Mouse (Mus musculus): Measurements from ENCODE around the gene Gk. TPM values are rescaled to one million over a fixed set of nuclear protein-coding genes. Genes with fewer than 3 reads are reported as not detected.

Gene Gk
- 10 to 100 TPM; 26.2 to 28.1 TPM for total RNA-seq (2021)

DNA sequence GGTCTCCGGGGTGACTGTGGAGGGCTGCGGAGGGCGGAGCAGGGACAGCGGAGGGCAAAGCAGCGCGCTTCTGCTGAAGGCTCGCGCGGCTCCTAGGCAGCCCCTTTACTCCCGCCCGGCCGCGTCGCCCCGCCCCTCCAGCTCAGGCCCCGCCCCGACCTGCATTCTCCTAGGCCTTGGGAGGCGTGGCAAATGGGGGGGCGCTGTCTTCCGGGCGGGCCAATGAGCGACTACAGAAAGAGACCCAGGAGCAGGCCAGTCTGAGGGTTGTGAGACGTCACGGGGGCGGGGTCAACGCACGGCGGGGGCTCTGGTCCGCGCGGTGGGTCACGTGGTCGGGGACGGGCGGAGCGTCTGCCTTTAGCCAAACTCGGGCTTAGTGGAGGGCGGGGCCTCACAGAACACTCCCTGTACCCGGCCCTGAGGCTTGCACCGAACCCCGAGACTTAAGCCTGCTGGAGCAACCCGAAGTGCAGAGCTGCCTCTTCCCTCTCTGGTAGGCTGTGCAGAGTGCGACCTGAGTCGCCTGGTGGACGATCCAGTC, at the start of gene Gk:
Gene Gk (minus strand): TSS at position 276 of the 544 bp plus-strand sequence.
- DNase-seq: peak; percentile 93 to 98

DNA sequence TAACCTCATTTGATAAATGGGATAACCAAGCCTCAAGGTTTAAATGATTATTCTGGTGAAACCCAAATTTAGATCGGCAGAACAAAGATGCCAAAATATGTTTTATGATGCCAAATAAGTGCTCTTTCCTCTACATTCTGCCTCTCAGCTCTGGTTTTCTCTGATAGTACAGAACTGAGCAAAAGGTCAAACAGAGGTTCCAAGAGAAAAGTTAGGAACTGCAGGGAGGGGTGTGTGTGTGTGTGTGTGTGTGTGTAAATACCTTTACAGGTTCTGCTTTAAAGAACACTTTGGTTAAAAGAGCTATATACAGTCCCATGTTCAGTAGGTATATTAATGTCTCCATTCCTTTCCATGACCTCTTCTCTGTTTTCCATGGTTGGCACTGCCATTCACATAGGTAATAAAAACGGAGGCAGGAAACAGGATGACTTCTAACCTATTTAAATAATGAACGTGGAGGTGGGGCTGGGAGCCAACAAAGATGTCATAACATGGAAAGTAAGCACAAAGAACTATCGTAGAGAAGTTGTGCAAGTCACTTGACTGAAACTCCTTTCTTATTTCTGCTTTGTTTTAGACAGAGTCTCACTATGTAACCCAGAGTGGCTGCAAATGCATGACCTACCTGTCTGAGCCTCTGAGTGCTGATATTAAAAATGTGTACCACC, 28.2 kb upstream of the Gk start:
- no peak for DNase-seq

DNA sequence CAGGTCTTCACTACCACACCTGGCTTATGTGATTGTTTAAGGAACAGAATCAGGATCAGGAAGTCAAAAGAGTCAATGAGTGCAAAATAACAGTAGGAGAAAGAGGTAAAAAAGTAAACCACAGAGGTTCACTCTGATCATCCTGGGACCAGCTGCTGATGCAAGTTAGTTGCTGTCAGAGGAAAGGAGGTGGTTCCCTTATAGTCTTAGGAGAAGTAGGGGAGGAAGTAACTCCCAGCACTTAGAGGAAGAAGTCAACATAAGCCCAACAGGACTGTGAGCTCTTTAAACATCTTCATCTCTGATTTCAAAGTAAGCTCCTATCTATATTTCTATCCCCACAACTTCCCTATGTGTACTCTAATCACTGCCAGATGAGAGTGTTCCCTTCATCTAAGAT, 26.4 kb upstream of the Gk start:
- DNase-seq: no peak

DNA sequence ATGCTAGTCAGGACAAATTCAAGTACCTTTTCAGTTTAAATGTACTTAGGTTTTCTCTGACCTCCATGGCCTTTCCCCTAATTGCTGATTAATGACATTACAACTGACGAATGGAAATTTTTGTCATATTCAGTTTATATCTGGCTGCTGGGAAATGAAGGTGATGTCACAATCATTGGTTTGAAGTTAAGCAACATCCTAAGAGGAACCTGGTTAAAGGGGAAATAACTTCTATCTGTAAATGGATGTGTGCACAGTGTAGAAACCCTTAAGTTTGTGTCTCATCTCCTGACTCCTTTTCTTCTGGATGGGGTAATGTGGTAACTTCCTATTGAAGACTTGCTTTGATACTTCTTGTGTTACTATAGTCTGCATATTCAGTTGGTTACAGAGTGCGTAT, 20.8 kb upstream of the Gk start:
- no peak for DNase-seq

DNA sequence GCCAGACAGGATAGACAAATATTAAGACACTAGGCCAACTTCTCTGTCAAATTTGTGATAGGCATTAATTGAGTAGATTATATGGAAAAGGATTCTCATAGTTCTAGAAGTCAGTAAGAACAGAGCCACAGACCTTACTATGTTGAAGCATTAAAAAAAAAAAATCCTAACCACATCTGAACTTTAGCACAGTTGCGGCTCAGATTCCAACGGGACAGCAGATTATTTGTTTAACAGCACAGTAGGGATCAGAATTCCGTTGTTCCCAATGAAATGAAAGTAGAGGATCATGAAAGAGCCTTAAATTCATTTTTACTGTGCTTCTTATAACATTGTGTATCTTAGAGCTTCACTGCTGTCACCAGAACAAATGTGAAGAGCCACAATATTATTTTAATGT, 1.7 kb upstream of the Gk start:
- DNase-seq: no peak

DNA sequence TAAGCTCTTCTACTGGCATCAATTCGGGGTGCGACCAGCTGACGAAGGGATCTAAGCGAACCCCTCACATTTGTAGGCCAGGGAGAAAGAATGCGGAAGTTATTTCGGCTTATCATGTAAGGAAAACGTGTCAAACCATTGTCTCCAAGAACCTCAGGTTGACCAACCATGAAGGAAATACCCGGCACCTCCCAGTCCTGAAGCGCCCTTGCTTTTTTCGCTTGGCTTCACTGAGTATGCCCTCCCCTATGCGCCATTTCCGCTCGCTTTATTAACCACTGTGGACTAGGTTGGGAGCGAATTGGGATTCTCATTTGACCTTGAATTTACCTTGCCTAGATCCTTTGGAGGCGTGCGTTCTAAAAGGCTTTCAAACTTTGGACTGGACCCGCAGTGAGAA, 522 bp upstream of the Gk start:
- no peak for DNase-seq

DNA sequence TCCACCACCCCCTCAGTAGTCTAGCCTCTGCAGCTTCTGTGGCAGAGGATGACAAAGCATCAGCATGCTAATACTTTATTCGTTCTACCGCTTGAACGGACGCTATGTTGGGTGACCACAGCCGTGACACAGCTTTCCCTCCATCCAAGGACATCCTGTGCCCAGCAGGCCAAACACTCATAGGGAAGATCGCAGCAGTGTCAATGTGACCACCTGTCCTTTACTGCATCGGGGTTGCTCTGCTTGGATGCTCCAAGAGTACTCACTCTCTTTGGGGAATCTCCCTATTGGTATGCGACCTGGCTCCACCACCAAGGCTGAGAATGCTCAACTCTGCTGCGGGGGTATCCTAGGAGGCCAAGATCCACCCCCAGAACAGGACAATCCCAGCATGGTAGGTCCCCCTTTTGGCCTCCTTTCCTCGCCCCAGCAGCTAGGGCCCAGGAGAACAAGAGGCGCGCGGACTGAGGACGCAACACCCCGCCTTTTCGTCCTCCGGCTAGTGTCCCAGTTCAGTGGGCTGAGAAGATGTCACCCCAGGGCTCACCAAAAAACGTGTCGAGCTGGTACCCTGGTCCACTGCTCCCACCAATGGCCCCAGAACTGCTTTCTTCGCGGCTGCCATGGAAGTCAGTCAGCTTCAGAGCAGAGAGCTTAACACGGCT, 608 bp downstream of the Gk start:
- peak; percentile 5 to 27 for DNase-seq

DNA sequence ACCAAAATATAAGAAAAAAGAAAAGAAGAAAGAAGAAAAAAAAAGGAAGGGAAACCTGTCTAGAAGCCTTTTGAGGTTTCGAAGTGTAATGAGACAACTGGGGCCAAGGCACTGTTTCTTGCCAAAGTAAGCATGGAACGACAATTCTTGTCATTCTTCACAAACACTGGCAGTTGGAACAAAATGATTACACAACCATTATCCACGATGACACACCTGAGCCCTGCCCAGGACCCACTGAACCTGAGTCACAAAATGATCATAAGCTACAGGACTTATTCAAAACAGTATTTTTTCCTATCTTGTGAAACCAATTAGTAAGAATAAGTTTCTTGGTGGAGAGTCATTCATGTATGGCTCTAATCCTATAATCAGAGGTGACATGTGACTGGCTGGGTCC, 5.3 kb downstream of the Gk start:
- no peak for DNase-seq

DNA sequence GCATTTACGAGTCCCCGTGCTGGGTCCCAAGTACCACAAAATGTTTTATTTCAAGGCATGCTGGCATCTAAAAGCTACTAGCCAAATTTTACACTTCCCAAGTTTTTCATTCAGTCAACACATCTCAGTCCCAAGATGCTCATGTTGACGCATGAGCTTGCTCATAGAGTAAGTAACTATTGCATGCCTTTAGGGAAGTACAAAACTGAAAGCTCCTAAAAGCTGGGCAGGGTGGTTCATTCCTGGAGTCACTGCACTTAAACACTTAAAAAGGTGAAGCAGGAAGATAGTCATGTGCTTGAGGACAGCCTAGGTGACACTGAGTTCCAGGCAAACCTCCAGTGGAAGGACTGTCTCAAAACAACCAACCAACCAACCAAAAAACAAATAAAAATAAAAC, 5.9 kb downstream of the Gk start:
- no peak for DNase-seq

DNA sequence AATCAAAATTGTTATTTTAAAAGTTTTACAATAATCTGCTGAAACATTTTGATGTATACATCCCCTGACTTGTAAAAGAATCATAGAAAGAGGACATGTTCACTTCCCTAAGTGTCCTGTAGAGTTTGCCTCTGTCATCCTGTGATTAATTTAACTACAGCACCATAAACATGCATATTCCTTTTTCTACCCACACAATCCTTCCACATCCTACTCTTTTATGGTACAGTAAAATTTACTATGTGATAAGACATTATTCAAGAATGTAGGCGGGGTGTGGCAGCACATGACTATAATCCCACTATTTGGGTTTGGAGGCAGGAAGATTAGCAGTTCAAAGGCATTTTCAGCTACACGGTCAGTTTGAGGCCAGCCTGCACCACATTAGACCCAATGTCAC, 8.0 kb downstream of the Gk start:
- no peak for DNase-seq

DNA sequence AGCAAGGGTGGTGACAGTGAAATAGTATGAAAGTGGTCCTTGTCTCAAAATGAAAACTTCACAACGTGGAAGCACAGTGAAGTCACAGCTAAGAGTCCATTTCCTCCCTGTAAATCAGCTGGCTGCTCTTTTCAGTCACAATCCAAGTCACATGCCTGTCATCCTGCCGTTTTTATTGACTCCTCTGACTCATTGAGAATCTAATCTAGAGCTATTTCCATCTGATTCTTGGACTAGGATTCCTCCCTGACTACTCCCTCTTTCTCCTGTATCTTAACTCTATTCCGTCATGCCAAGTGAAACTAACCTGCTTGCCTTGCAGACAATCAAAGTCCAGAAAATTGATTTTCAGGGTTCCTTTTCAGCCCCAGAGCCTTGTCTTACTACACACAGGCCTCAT, 20.6 kb downstream of the Gk start:
- DNase-seq: no peak

DNA sequence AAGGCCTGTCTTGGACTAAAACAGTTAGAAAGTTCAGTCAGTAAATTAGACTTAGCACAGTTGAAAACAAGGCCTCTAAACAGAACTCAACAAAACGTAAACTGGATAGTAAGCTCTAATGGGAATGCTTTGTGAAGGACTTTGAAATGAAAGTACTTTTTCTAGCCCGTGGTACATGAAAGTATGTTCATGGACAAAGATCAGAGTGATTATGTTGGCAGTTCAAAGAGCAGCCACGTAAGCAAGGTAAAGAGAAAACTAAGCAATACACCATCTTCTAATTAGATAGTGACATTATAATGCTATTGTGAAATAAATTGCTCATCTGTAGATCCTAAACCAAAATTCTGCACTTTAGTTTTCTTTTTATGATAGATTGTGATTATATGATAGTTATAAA, 32.8 kb downstream of the Gk start:
- DNase-seq: no peak

DNA sequence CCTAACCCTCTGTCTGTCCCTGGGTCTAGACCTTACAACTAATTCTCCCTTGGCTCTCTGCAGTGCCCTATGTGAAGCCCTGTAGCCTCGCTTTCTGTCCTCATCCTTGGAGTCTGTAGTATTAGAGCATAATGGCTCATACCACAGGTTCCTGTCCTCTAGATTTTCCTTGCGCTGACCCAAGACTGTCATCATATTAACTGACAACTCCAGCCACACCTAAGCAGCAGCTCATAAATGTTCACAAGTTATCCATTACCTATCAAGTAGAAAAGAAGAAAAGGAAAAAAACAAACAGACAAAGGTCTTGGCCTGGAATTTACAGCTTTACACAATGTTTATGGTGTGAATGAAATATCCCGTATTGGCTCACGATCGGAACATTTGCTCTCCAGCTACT, 43.4 kb downstream of the Gk start:
- DNase-seq: no peak

DNA sequence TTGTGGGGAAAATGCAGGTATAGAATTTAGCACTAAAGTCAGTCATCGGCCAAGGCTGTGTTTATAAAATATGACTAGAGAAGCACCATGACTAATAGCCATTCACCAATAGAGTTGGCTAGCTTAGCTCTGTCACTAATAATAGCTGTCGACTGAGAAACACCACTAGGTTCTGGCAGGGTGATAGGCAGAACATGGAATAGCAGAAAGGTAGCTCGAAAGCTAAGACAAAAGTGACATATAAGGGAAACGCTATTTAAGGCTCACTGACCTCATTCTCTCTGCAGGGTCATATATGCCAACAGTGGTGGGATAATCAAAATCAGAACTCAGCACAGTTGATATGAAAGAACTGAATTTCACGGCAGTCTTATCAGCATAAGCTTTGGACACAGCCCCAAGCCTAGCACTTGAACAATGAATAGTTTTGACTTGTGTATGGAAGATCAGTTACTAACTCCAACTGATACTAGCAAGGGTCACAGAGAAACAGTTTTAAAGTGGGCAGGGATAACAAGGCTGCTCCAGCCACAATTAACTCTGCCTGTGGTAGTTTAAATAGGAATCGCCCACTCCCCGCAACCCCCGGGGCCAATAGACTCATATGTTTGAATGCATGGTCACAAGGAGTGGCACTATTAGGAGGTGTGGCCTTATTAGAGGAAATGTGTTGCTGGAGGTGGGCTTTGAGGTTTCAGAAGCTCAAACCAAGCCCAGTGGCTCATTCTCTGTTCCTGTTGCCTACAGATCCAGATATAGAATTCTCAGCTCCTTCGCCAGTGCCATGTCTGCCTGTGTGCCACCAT, 45.3 kb downstream of the Gk start:
- no peak for DNase-seq

DNA sequence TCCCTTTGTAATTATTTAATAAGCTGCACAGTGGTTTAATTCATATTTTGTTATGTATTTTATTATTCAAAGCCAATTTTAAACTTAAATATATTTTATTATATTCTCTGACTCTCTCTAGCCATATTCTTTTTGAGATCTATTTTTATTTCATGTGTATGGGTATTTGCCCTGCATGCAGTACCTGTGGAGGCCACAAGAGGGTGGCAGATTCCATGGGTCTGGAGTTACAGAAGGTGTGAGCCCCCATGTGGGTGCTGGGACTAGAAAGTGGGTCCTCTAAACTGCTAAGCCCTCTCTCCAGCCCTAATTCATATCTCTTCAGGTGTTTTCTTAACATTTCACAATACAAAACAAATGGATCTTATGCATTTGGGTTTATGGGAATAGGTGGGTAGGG, 55.4 kb downstream of the Gk start:
- DNase-seq: no peak

DNA sequence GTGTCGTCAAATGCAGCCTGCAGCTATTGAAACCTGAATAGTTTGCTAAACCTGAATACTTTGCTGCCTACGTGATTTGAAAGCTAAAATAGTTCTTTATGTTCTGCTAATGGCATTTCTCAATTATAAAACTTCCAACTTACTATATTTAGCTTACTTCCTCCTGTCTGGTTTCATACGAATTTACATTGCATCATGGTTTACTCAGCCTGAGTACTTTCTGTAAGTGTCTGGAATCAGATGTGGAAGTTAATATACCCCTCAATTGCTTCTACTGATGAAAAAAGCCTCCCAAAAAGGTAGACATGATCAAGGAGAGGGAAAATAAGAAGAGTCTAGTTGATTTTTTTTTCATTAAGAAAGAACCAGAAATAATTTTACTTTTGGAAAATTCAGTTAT, 66.2 kb downstream of the Gk start:
- no peak for DNase-seq

DNA sequence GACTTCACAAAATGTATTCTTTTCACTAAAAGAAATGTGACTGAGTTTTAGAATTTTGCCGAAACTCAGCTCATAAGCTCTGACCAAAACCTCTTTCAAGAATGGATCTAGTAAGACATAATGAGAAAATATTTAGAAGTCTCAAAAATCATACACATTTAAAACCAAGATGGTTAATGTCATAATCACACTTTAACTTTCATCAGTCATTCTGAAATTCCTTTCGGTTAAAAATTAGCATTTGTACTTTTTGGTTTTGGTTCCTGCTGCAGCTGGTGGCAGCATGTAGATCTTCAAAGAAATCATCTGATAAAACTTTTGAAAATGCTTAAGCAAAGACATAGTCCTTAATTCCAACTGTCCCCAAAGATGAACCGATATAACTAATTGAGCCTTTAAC, 70.9 kb downstream of the Gk start:
- no peak for DNase-seq

DNA sequence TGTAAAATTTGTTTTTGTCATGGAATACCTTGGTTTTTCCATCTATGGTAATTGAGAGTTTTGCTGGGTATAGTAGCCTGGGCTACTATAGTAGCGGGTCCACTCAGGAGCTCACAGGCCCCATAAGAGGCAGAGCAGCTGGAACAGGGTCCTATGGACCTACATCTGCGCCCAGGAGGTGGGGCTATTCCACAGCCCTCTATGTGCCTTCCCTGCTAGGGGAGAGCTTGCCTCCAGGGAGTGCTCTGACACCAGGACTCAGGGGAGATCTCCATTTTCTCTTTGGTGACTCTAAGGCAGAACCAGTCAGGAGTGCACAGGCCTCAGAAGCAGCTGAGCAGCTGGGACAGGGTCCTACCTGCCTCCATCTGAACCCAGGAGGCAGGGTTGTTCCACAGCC, 92.9 kb downstream of the Gk start:
- DNase-seq: no peak

DNA sequence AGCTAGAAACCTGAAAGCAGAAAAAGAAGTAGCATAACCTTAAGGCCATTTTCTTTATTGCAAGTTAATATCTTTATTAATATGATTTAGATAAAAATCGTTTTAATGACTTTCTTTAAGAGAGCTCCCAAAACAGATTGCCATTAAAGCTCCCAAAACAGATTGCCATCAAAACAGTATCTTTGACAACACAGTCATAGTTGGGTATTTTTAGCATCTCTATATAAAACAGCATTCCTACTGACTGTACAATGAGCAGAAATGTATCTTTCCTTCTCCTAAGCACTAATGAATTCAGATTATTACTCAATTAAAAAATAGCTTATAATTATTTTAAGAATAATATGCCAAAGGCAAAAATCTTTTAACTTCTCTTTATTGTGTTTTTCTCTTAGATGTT, 94.5 kb downstream of the Gk start:
- no peak for DNase-seq

DNA sequence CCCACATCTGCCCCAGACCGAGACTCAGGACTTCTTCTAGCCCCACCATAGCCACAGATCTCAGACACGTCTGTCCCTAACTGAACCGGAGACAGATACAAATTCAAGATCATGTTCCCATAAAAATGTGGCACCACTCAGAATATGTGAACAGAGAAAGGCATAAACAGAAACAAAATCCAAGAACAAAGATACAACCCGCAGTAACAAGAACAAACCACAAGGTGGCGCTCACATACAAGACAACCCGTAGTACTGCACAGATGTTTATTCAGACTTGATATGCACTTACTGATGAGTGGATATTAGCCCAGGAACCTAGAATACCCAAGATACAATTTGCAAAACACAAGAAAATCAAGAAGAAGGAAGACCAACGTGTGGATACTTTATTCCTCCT, 99.8 kb downstream of the Gk start:
- peak; percentile 19 to 27 for DNase-seq

All from layer of hippocampus, postnatal 36 days (tissue).